Mouse (Mus musculus) forebrain, postnatal 0 days (tissue): ENCODE results near the gene Rnf26. TPM values are rescaled to one million over a fixed set of nuclear protein-coding genes. Genes with fewer than 3 reads are reported as not detected.
A peak's percentile ranks its signal among the peaks of the same experiment; 100 is the strongest.

Experiments
- ATAC-seq: fragments of 200-750 bp; cut with Nextera tagmentation; 2 replicates; pipeline ENCODE4 v1.8.0; 2017; ENCODE audit warnings: mild to moderate bottlenecking, moderate library complexity
- DNase-seq: peaks from one replicate; pipeline ENCODE4 v3.0.0-alpha.2; 2015
- H3K27ac ChIP-seq: fragments of 300-500 bp; sonication (generic); 2 replicates; pipeline ENCODE4 v1.5.1; 2014; ENCODE audit warnings: low read depth, mild to moderate bottlenecking, antibody characterized with exemption, low read length, moderate library complexity, mixed read lengths
- H3K27me3 ChIP-seq: fragments of 300-500 bp; sonication (generic); 2 replicates; pipeline ENCODE4 v1.6.1; 2014; ENCODE audit warnings: mild to moderate bottlenecking, low read length, mixed read lengths; ENCODE audit not compliant: insufficient read depth
- H3K36me3 ChIP-seq: fragments of 300-500 bp; sonication (generic); 2 replicates; pipeline ENCODE4 v1.6.1; 2014; ENCODE audit warnings: mild to moderate bottlenecking, moderate library complexity; ENCODE audit not compliant: insufficient read depth
- H3K4me1 ChIP-seq: fragments of 300-500 bp; sonication (generic); 2 replicates; pipeline ENCODE4 v1.6.1; 2014; ENCODE audit warnings: antibody characterized with exemption; ENCODE audit not compliant: insufficient read depth
- H3K4me2 ChIP-seq: fragments of 300-500 bp; sonication (generic); 2 replicates; pipeline ENCODE4 v1.6.1; 2014; ENCODE audit warnings: low read depth, mild to moderate bottlenecking, moderate library complexity
- H3K4me3 ChIP-seq: fragments of 300-500 bp; sonication (generic); 2 replicates; pipeline ENCODE4 v1.5.1; 2014; ENCODE audit warnings: low read depth, low read length, mixed read lengths
- H3K9ac ChIP-seq: fragments of 300-500 bp; sonication (generic); 2 replicates; pipeline ENCODE4 v1.6.1; 2014; ENCODE audit warnings: mild to moderate bottlenecking
- H3K9me3 ChIP-seq: fragments of 300-500 bp; sonication (generic); 2 replicates; pipeline ENCODE4 v1.6.1; 2016; ENCODE audit warnings: low read length
- CTCF ChIP-seq: sonication (generic); IDR thresholded peaks from 2 replicates; pipeline ENCODE4 v1.5.1; 2016; ENCODE audit warnings: antibody characterized with exemption, control low read depth, low read depth
- WGBS: fragments of 180-500 bp; shearing (Covaris S2); extraction: QIAGEN DNeasy Blood & Tissue Kit; methylation state at CpG from one replicate; pipeline ENCODE4 v1.1.7; 2014; 5-methylcytosine and 5-hydroxymethylcytosine counted together
- polyA plus RNA-seq: library from polyadenylated mRNA; unstranded; fragments of >200 nt; fragmentation: Nextera tagmentation; extraction: Ambion mirVana; gene quantifications from 2 replicates; pipeline ENCODE4 v1.2.1, GENCODE M21; 2015
- total RNA-seq: library from RNA; depleted of rRNA; stranded (reverse); fragments of >200 nt; gene quantifications from 2 replicates; pipeline ENCODE4 v1.2.3, GENCODE M21; 2014

Gene Rnf26
- total and polyA plus RNA-seq, 2 experiments from 2014 or later: 16.0 to 38.8 TPM

DNA sequence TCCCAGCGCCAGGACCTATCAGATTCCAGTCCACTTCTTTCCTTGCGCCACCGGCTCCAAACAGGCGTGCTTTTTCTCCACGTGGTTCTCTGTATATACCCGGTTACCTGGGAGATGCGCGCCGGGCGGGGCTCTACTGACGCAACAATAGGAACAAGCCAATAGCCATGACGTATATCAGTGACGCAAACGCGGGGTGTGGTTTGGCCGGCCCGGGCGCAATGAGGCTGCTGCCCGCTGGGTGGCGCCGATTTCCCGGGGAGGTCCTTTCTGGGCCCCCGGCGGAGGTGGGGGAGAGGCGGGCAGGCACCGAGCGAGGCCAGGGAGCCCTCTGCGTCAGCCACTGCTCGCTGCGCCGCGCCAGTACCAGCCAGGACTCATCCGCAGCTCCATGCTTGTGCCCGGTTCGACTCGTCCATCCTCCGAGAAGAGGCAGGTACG, 46.5 kb downstream of the Rnf26 start, which contains the start of gene Usp2:
Gene Usp2, plus strand, starts transcription at position 237 of the 441 bp plus-strand sequence.
- peaks cover 7% of the 10 kb centered on the region; the same call in 1 of the 2 replicates for H3K4me1 ChIP-seq
- no peaks in the 10 kb centered on the region for H3K9me3 ChIP-seq
- no peaks in the 10 kb centered on the region for H3K36me3 ChIP-seq
- H3K4me2 ChIP-seq: peak within 1 kb of the TSS; percentile 95
- peak within 1 kb of the TSS; percentile 62 for H3K4me3 ChIP-seq
- under 1% methylated on average over 38 of the region's 38 CpGs for WGBS
- H3K27me3 ChIP-seq: no peaks in the 10 kb centered on the region
- H3K27ac ChIP-seq: no peak within 1 kb of the TSS
- peak within 1 kb of the TSS; percentile 51 for H3K9ac ChIP-seq
- peak; percentile 91 for TF ChIP-seq CTCF
- peak; percentile 98 for DNase-seq
- ATAC-seq: peak; percentile 99

DNA sequence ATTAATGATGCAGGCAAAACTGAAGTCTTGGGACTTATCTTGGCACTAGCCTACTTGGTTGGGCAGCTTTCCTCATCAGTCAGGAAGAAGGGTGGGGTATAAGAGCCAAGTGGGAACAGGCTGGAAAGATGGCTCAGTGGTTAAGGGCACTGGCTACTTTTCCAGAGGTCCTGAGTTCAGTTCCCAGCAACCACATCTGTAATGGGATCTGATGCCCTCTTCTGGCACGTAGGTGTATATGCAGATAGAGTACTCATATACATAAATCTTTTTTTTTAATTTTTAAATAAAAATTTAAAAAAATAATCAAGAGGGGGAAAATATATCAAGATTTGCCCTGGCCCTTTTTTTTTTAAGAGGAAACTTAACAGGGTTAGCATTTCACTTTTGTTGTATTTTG, 48.1 kb downstream of the Rnf26 start:
- DNase-seq (no peak), ATAC-seq (no peak)
- Histone ChIP-seq H3K4me2 (no peak overlapping the region), H3K4me3 (no peak overlapping the region), H3K36me3 (no peaks in the 10 kb centered on the region), H3K9me3 (no peaks in the 10 kb centered on the region), H3K27me3 (no peaks in the 10 kb centered on the region), H3K9ac (no peak overlapping the region), H3K27ac (no peak overlapping the region), H3K4me1 (peaks cover 7% of the 10 kb centered on the region; the same call in 1 of the 2 replicates)
- no peak for TF ChIP-seq CTCF
- 48% methylated on average over 1 of the region's 1 CpGs for WGBS

DNA sequence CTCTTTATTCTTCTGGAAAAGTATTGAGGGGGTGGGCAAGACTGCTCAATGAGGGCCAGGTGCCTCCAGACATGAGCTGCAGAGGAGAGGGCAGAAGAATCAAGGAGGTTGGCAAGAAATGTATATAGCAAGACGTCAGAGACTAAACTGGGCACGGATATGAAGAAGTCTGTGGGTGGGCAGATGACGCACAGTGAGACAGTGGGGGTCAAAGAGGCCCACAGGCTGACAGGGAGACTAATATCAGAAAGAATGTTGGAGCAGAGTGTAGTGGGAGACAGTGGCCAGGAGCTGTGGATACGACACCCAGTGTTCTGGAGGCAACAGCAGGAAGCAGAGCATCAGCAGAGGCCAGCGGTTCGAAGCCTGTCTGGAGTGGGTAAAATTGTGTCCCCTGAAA, 54.7 kb downstream of the Rnf26 start:
- no peaks in the 10 kb centered on the region for H3K36me3 ChIP-seq
- no peak overlapping the region for H3K4me2 ChIP-seq
- 91% methylated on average over 6 of the region's 6 CpGs for WGBS
- no peak overlapping the region for H3K9ac ChIP-seq
- TF ChIP-seq CTCF: no peak
- H3K4me1 ChIP-seq: no peaks in the 10 kb centered on the region
- H3K27me3 ChIP-seq: no peaks in the 10 kb centered on the region
- H3K27ac ChIP-seq: no peak overlapping the region
- no peak for DNase-seq
- ATAC-seq: no peak
- no peaks in the 10 kb centered on the region for H3K9me3 ChIP-seq
- H3K4me3 ChIP-seq: no peak overlapping the region

DNA sequence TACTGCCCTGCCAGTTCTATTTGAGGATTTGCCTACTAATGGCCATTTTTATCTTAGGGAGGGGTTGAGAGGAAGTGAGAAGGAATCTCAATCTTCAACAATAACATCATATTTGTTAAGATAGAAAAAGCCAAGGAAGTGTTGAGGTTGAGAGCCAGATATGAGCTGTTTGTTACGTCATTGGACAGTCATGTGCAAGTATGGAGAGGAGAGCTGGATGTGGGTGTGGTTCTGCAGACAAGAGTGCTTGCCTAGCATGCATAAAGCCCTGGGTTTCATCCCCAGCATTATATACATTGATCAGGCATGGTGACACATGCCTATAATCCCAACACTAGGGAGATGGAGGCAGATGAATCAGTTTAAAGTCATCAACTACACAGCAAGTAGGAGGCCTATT, 59.4 kb downstream of the Rnf26 start:
- no peak for TF ChIP-seq CTCF
- DNase-seq (no peak), ATAC-seq (no peak)
- Histone ChIP-seq H3K4me2 (no peak overlapping the region), H3K9ac (no peak overlapping the region), H3K4me3 (no peak overlapping the region), H3K9me3 (no peaks in the 10 kb centered on the region), H3K4me1 (no peaks in the 10 kb centered on the region), H3K27ac (no peak overlapping the region), H3K27me3 (no peaks in the 10 kb centered on the region), H3K36me3 (no peaks in the 10 kb centered on the region)
- 66% methylated on average over 1 of the region's 1 CpGs for WGBS

DNA sequence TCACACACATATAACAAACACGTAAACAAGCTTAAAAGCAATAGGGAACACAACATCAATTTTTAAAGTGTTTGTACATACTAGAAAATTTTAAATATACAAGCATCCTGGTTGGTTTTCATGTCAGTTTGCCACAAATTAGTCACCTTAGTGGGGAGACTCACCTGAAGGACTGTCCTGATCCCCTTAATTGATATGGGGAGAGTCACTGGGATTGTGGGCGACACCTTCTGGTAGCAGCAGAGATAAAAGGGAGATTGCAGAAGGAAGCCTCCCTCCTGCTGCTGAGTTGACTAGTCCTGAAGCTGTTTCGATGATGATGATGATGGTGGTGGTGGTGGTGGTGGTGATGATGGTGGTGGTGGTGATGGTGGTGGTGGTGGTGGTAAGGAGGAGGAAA, 60.5 kb downstream of the Rnf26 start:
- H3K9me3 ChIP-seq: no peaks in the 10 kb centered on the region
- 73% methylated on average over 3 of the region's 3 CpGs for WGBS
- H3K27me3 ChIP-seq: no peaks in the 10 kb centered on the region
- no peaks in the 10 kb centered on the region for H3K36me3 ChIP-seq
- no peaks in the 10 kb centered on the region for H3K4me1 ChIP-seq
- H3K4me3 ChIP-seq: no peak overlapping the region
- DNase-seq: no peak
- no peak for ATAC-seq
- no peak overlapping the region for H3K4me2 ChIP-seq
- H3K27ac ChIP-seq: no peak overlapping the region
- H3K9ac ChIP-seq: no peak overlapping the region
- peak; percentile 35 for TF ChIP-seq CTCF

DNA sequence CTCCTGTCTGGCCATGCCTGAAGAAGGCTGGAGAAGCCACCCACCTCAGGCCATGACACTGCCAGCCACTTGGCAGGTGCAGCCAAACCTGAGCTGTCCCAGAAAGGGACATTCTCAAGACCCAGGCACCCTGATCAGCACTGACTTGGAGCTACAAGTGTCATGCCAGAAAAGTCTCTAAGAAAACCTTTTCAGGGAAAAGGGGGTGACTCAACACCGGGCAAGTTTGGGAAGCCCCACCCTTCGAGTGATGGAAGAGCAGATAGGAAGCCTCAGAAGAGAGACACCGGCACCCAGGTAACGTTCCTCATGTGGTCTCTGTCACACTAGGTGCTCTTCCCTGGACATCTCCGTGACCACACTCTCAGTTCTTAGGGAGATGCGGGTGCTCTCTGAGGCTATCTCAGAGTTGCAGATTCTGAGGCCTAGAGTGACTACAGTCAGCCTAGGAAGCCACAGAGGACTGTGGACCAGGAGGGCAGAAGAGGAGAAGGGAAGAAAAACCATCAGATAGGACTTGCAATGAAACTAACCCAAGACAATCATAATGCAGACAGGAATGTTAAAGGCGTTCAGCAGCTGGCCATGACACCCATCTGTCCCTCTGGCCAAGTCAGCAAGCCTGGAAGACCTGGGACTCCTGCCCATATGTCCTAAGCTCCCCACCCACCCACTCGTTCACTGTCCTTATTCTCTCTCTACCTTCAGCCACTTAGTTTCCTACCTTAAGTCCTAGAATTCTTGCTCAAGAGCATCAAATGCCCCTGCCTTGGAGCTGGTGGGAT, 63.7 kb downstream of the Rnf26 start:
- Histone ChIP-seq H3K9me3 (no peaks in the 10 kb centered on the region), H3K27me3 (0 out of 2 replicates have a peak, but pooled peaks cover 3% of the 10 kb centered on the region), H3K4me1 (no peaks in the 10 kb centered on the region), H3K27ac (no peak overlapping the region), H3K4me3 (no peak overlapping the region), H3K36me3 (no peaks in the 10 kb centered on the region), H3K9ac (no peak overlapping the region), H3K4me2 (no peak overlapping the region)
- TF ChIP-seq CTCF: no peak
- 85% methylated on average over 8 of the region's 8 CpGs for WGBS
- DNase-seq: no peak
- no peak for ATAC-seq

DNA sequence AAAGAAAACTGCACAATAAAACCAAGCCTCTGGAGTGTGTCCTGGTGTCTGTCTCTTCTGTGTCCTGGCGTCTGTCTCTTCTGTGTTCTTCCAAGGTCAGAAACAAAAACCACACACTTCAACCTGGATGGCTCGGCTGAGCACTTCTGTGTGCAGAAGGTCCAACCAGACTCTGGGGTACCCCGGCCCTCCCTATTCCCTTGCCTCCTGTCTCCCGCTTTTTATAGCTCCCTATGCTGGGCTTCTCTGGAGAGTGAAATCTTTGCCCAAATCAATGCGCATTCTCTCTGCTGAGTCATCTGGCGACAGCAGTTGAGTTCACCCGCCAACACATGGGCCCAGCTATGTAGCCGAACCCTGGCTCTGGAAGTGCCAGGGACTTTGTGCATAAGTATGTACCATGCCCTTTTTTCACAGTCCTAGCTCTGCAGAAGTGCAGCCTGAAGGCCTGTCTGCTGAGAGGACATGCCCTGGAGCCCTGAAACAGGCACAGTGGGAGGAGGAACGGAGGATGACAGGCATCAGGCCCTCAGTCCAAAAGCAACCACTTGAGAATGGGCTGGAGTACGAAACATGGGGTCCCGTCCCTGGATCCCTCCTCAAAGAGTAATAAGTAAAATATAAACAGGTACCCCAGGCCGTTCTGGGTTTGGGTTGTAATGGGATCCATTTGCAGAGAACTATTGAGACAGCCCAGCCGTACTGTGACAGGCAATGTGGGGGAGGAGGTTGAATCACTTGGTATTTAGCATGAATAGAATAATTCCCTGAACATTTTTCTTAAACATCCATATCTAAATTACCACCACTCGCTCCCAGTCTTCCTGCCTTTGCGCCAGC, 64.6 kb downstream of the Rnf26 start:
- no peak overlapping the region for H3K4me2 ChIP-seq
- DNase-seq (no peak), ATAC-seq (peak; percentile 23)
- H3K4me1 ChIP-seq: no peaks in the 10 kb centered on the region
- no peak for TF ChIP-seq CTCF
- H3K27ac ChIP-seq: no peak overlapping the region
- no peak overlapping the region for H3K4me3 ChIP-seq
- H3K27me3 ChIP-seq: 0 out of 2 replicates have a peak, but pooled peaks cover 3% of the 10 kb centered on the region
- no peak overlapping the region for H3K9ac ChIP-seq
- no peaks in the 10 kb centered on the region for H3K36me3 ChIP-seq
- WGBS: 75% methylated on average over 15 of the region's 15 CpGs
- H3K9me3 ChIP-seq: no peaks in the 10 kb centered on the region
